Mouse (Mus musculus) left cerebral cortex, postnatal 14 days (tissue): ENCODE data around the gene Cracr2a. TPM values are rescaled to one million over a fixed set of nuclear protein-coding genes. Genes with fewer than 3 reads are reported as not detected.
"Not testable (repeated sequence)": the region's sequence is repeated elsewhere in the genome, so short reads cannot be mapped to it uniquely, and the experiment has no call there.

Experiments used
- DNase-seq, 2 experiments: peaks; one replicate each; pipeline ENCODE4 v3.0.0; 2021 to 2022; ENCODE audit warnings: low spot score in 2 of 2, mixed read lengths in 1 of 2
- intact Hi-C: fragments of 180-260 bp; cut with DNase I; formaldehyde crosslinking; loops from one replicate; pipeline ENCODE4 v1.15.1; 2025
- long read RNA-seq, 2 experiments: library from polyadenylated mRNA; stranded (forward); transcript quantifications; one replicate each; pipeline ENCODE4 v2.0.0; 2021
- total RNA-seq, 2 experiments: library from RNA; stranded (reverse); gene quantifications; 2 replicates each; pipeline ENCODE4 v1.2.3; 2021

The Cracr2a gene
- total RNA-seq, result 1 to 10 TPM; 2.0 to 2.3 TPM
- long read RNA-seq, experiment 1, partial matches to known transcripts, result 1 of 2 reads
- long read RNA-seq, experiment 1, other reads (novel, unspliced or antisense), result 1 of 2 reads
- long read RNA-seq, experiment 2, partial matches to known transcripts, result 1 of 1 reads
- long read RNA-seq, experiment 2, other reads (novel, unspliced or antisense), result 0 of 1 reads

DNA sequence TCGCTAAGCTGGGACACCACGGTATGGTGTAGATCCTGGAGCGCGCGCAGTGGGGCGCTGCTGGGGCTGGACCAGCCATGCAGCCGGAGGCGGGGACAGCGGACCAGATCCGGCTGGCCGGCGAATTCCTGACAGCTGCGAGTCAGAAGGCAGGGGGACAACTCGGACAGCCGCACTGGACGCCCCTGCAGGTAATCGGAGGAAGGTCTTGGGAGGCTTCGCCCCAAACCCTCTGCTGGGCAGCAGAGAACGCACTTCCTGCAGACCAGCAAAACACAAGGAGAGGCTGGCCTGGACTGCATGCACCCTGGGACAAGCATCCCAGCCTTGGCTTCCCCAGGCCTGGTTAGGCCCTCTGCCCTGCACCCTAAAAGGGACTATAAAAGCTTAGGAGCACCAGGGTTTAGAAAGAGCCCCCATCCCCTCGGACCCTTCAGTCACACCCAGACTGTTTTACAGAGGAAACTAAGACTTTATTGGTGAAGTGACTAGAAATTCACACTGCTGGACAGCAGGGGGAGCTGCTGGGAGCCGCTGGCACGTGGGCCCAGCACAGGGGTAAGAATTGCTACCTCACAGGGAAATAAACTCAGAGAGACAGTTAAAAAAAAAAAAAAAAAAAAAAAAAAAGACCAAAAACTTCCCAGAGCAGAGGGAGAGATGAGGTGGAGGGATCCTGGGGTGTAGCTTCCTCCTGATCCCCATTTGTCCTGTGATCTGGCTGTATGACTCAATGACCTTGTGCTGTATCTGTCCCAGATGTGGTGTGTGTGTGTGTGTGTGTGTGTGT lies at the start of gene Cracr2a:
Gene Cracr2a, plus strand, starts transcription at position 108 of the 790 bp plus-strand sequence.
- DNase-seq, result peak; percentile 74 to 85
- intact Hi-C loops, result no loop called here

DNA sequence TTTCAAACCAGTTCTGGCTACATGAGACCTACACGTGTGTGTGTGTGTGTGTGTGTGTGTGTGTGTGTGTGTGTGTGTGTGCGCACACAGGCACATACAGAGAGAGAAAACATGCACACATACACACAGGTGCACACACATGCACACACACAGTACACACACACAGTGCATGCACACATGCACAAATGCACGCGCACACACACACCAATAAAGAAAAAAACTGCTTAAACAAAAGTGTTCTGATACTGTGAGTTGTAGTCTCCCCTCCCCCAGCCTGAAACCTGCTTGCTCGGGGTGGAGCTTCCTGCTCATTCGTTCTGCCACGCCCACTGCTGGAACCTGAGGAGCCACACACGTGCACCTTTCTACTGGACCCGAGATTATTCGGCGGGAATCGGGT lies 47.4 kb upstream of the Cracr2a start:
- intact Hi-C loops, DNase-seq: not testable (repeated sequence)

DNA sequence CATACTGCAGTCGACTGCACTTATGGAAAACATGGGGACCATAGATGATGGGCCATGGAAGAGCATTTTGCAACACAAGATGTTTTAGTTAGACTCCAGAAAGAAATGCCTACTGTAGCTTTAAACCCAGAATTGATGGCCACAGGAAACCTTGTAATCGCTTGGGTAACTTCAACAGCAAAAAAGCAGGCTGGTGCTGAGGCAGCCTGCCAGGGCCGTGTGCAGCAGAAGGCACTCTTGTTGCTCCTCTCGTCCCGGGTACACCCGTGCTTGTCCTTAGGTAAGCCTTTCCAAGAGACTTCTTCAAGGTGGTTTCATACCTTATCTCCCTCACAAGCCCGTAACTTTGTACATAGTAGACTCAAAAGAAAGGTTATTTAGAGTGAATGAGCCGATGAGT lies 40.0 kb upstream of the Cracr2a start:
- intact Hi-C loops, result no loop called here
- DNase-seq, result no peak

DNA sequence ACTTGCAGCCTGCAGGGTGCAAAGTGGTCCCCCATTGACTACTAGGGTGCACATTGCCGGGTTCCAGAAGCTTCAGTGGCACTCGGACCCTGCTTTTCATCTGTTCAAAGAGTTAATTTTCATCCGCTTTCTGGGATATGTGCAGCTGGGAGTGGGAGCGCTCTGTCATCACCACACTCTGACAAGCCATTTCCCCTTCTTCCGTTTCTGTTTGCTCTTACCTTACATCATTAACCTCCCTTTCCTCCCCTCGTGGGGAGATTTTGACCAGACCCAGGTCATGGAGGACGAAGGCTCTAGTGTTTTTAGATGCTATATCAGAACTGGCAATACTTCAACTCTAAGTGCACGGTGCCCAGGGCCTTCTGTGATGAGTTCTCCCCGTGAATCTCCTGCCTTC lies 38.8 kb upstream of the Cracr2a start:
- intact Hi-C loops, result no loop called here

DNA sequence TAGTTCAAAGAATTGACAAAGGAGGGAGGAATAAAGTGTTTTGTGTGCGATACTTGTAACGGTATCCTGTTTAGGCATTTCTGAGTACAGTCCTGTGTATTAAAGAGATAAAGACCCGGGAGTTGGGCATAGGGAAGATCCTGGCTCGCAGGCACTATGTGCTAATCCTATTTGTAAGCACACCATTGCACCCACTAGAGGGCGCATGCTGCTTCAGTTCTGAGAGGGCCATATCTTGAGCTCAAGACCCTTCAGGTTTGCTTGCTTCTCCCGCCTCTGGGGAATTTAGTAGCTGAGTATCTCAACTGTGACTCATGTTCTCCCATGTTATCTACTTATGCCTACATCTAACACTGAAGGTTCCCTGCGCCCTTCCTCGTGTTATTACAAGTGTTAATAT lies 36.7 kb upstream of the Cracr2a start:
- DNase-seq, result peak; percentile 74 to 79
- intact Hi-C loops, result no loop called here

More for the DNA sequence above, 38.8 kb upstream of the Cracr2a start:
- no peak for DNase-seq

DNA sequence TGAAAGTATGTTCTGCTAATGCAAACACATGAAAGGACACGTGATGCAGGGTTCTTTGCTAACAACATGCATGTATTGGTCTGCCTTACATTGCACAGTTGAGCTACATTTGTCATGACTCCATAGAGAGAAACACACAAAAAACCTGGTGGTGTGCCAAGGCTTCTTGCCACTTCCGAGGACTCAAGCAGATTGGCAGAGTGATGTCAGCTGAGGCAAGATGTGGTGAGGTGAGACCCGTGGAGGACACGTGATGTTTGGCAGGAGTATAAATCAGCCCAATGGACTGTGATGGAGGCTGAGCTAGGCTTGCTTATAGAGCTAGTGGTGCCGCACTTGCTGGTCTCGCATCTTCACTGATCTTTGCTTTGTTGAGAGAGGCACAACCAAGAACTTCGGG lies 32.5 kb upstream of the Cracr2a start:
- intact Hi-C loops, result no loop called here
- DNase-seq, result no peak

DNA sequence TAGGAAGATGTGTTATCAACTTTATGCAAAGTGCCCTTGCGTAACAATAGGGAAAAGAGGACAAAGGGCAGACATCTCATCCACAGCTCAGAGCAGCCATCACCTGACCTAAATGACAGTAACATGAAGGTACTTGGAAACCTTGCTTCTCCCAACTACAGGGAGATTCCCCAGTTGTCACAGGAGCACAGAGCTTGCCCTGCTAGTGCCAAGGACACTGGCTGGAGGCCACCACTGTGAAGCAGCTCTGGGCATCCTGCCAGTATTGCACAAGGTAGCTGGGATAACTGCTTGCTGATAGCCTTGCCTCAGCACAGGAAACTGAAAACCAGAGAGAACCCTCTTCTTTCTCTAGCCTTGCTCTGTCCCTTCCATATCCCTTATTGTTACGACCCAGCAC lies 31.7 kb upstream of the Cracr2a start:
- DNase-seq, result peak; percentile 40 to 56
- intact Hi-C loops, result no loop called here

DNA sequence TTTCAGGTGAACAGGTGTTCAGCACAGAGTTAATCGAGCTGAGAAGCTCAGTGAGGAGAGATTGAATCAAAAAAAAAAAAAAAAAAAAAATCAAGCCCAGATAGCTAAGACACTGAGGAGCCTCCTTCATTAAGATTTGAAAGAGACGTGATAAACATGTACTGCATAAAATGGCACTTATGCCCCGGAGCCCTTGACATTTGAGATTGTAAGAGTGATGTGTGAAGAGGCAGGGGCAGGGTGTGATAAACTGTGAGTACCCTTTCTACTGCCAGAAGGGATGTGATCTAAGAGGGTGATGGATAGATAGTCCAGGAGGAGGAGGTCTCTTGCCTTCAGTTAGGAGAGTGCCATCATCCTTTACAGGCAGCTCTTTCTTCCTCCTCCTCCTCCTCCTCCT lies 30.9 kb upstream of the Cracr2a start:
- DNase-seq, result no peak
- intact Hi-C loops, result no loop called here

DNA sequence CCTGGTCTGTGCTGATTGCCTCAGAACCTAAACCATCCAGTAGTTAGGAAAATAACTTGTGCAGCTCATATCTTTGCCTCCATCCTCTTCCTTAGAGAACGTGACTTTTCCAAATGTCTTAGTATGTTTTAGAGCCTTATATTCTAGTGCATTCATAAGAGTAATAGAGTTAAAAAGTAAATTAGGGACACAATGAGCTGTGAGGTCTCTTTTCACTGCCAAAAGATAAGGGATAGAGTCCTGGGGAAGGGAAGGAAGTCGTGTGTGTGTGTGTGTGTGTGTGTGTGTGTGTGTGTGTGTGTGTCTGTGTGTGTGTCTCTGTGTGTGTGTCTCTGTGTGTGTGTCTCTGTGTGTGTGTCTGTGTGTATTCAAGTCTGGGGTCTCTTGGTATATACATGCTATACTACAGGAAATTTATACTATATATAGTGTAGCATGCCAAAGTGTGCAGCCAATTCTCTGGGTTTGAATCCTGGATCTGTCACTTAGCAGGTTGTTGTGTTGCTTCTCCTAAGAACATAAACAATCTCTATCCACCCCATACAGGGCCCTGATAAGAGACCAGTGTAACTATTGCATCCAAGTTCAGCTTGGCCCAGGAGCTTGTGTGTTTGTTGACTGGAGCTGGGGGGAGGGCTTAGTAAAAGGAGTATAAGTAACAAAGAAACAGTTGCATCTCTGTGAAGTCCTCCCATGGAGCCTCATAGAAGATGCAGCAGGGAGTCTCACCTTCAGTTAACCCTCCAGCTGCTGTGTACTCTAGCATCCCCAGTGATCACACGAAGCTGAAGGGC lies 29.5 kb upstream of the Cracr2a start:
- intact Hi-C loops, result no loop called here
- no peak for DNase-seq

DNA sequence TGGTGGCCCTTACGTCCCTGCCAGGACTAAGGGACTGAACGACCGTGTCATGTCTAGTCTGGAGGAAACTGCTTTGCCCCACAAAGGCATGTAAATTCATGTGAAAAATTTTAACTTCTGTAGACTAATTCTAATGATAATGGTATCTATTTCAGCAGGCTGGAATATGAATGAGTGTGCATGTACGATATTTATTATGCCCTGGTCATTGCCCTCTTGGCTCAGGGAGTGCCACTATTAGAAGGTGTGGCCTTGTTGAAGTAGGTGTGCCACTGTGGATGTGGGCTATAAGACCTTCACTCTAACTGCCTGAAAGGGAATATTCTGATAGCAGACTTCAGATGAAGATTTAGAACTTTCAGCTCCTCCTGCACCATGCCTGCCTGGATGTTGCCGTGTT lies 28.8 kb upstream of the Cracr2a start:
- no peak for DNase-seq
- intact Hi-C loops, result no loop called here

DNA sequence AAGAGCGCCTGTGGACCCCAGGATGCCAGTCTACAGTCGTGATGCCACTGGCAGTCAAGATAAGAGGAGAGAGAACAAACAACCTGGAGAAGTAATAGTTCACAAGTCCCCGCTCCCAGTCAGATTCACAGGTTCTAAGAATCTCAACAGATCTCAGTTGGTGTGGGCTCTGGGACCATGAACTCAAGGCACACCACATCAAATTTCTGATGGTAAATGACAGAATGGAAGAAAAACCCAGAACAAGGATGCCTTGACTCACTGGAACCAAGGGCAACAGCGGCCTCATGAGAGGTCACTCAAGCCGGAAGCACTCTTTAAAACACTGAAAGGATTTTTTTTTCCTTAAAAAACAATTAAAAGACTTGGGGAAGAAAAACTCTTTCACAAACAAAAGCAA lies 27.4 kb upstream of the Cracr2a start:
- intact Hi-C loops, result no loop called here
- DNase-seq, result no peak

DNA sequence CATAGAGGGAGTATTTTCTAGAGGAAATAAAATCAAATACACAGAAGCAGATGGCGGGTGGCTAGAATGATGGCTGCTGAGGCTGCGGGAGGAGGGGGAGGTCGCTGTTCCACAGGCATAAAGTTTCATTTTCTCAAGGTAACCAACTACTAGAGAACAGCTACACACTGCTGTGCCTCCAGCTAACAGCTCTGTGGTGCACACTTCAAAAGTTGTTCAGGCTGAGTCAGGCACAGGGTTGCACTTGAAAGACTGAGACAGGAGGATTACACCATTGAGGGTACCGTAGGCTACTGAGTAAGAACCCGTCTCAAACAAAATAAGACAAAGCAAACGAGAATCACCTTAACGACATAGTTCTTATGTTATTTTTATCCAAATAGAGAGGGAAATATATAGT lies 24.1 kb upstream of the Cracr2a start:
- intact Hi-C loops, result no loop called here

DNA sequence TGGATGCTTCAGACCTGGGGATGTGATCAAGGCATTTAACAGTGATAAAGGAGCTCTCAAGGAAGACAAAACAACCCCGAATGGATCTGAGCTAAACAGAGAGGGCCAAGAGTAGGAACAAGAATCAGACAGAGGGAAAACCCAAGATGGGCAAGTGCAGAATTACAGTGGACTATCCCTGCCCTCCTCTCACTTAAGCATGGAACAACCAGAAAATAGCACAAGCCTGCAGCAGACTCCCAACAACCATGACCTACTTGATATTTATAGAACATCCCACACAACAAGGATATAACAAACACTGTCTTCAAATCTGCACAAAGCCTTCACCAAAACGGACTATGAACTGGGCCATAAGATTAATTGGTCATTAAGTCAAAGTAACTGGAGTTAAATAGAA lies 23.0 kb upstream of the Cracr2a start:
- intact Hi-C loops, result no loop called here

More for the DNA sequence above, 24.1 kb upstream of the Cracr2a start:
- no peak for DNase-seq

DNA sequence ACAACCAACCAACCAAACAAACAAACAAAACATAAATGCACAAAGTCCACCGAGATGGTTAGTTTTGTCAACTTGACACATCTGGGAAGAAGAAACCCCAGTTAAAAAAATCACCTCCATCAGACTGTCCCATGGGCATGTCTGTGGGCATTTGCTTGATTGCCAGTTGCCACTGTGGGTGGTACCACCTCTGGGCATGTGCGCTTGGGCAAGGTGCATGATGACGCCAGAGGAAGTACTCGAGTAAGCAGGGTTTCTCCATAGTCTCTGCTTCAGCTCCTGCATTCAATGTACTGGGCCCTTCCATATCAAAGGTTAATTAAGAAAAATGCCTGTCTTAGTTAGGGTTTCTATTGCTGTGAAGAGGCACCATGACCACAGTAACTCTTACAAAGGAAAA lies 21.9 kb upstream of the Cracr2a start:
- intact Hi-C loops, result no loop called here

More for the DNA sequence above, 23.0 kb upstream of the Cracr2a start:
- DNase-seq, result no peak

DNA sequence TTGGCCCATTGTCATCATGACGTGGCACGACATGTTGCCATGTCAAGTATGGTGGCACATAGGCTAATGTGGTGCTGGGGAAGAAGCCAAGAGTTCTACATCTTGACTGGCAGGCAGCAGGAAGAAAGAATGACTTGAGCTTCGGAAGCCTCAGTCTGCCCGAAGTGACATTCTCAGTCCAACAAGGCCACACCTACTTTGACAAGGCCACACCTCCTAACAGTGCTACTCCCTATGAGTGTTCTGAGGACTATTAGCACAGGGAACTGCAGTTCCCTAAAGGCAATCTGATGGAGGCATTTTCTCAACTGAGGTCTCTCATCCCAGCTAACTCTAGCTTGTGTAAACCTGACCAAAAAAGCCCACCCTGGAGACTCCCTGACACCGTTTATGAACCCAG lies 21.5 kb upstream of the Cracr2a start:
- intact Hi-C loops, result loop anchor here (5.0 to 10.0 kb wide), 4 partner anchors 43 to 605 kb away; partner anchors contain the start of genes Prmt8 and Tspan9
- no peak for DNase-seq

More for the DNA sequence above, 21.9 kb upstream of the Cracr2a start:
- DNase-seq, result no peak

DNA sequence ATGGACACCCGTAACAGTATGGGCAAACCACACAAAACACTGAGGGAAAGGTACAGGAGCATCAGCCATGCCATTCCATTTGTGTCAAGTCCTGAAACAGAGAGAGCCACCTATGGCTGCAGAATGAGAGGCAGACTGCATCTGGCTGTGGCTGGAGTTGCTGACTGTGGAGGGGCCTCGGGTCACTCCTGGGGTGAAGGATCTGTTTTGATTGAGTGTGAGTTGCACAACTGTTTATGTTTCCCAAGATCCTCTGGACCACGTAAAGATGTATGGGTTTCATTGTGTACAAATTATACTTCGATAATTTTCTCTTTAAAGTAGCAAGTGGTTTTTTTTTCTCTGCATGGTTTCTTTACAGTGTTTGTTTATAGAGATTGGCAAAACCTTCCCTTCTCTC lies 20.6 kb upstream of the Cracr2a start:
- DNase-seq, result no peak
- intact Hi-C loops, result loop anchor here (5.0 to 10.0 kb wide), 4 partner anchors 42 to 604 kb away; partner anchors contain the start of genes Prmt8 and Tspan9

DNA sequence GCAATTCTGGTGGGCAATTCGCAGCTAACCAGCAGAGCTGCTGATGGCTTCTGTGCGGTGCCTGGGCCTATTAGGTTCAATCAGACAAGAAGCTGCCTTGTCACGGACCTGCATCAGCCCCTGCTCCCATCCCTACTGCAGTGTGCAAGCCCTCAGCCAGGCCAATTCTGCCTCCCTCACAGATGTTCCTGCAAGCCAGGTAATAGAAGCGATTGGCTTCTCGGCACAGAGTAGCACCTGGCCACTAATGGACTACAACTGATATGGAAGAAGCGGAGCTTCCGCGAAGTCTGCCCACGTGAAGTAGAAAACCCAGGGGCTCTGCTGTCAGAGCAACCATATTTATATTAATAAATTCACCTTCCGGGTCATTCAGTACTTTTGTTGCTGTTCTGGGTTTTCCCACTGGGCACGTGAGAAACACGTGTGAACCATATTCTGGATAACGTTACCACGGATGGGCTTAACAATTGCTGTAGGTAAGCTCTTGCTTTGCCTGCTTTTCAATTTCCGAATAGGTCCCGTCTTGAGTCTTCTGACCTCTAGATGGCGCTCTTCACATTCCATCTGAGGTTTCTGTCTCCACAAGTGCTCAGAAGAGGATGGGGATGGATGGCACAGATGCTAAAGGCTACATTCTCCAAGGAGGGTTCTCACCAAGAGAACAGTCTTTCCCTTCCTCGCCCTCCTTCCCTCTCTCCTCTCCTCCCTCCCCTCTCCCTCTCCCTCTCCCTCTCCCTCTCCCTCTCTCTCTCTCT lies 19.3 kb upstream of the Cracr2a start:
- intact Hi-C loops, result loop anchor here (5.0 to 10.0 kb wide), 4 partner anchors 41 to 603 kb away; partner anchors contain the start of genes Prmt8 and Tspan9
- peak; percentile 86 to 89 for DNase-seq

DNA sequence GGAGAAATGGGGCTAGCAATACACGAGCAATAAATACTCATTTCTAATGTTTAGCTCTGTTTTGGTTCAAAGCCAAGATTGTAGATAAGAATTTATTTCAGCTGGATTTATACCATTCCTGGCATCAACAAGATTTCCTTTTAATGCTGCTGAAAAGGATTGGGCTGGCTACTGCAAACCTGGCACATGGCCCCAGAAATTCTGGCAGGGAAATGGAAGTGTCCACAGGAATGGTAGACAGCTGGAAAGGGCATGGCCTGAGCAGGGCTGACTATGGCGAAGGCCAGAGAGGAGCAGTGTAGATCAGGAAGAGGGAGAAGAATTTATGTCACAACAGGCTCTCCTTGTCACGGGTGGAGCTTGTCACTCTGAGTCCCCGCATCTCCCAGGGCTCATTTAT lies 14.5 kb upstream of the Cracr2a start:
- DNase-seq, result no peak
- intact Hi-C loops, result loop anchor here (10.0 kb wide), 2 partner anchors 218 to 598 kb away; partner anchors contain the start of genes Prmt8 and Tspan9

DNA sequence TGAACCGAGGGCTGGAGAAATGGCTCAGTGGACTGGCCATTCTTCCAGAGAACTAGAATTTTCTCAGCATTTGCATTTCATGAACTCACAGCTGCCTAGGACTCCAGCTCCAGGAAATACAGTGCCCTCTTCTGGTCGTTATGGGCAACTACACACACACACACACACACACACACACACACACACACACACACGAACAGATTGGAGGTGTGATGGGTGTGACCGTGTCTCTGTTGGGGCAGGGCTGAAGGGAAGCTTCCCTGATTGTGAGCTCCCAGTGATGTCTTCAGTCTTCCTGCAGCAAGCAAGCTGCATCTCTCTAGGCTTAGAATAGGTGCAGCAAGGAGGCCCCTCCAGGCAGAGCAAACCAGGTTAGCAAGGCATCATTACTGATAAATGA lies 8.2 kb upstream of the Cracr2a start:
- intact Hi-C loops, result no loop called here
- DNase-seq, result no peak
